Mouse (Mus musculus): ENCODE measurements around the gene Mcam.
A peak's percentile ranks its signal among the peaks of the same experiment; 100 is the strongest.

Gene Mcam

GRCm38 (mm10) chr9:44137846-44138245, 3.6 kb downstream of the Mcam start:
- DNase-seq = no peak

- no peak for DNase-seq
Measured at GRCm38 (mm10) chr9:44141951-44142350, 7.7 kb downstream of the Mcam start.

- DNase-seq = no peak
Measured at GRCm38 (mm10) chr9:44143421-44143820, 9.2 kb downstream of the Mcam start.

- peak; percentile 66 for DNase-seq
Measured at GRCm38 (mm10) chr9:44144023-44144717, 9.9 kb downstream of the Mcam start.

GRCm38 (mm10) chr9:44144718-44145060, 10.4 kb downstream of the Mcam start:
- no peak for DNase-seq

GRCm38 (mm10) chr9:44147290-44147689, 13.0 kb downstream of the Mcam start:
- DNase-seq = peak; percentile 45

GRCm38 (mm10) chr9:44159886-44160285, 25.6 kb downstream of the Mcam start:
- DNase-seq = no peak

- no peak for DNase-seq
Measured at GRCm38 (mm10) chr9:44168931-44169330, 34.7 kb downstream of the Mcam start.

GRCm38 (mm10) chr9:44170691-44171151, 36.5 kb downstream of the Mcam start:
- no peak for DNase-seq

GRCm38 (mm10) chr9:44175556-44175955, 41.3 kb downstream of the Mcam start:
- DNase-seq = peak; percentile 88

GRCm38 (mm10) chr9:44175957-44176356, 41.7 kb downstream of the Mcam start:
- DNase-seq = no peak

GRCm38 (mm10) chr9:44177405-44177804, 43.1 kb downstream of the Mcam start:
- DNase-seq = no peak

- peak; percentile 36 for DNase-seq
Measured at GRCm38 (mm10) chr9:44178389-44178788, 44.1 kb downstream of the Mcam start.

- no peak for DNase-seq
Measured at GRCm38 (mm10) chr9:44178811-44179210, 44.5 kb downstream of the Mcam start.

GRCm38 (mm10) chr9:44181537-44181936, 47.3 kb downstream of the Mcam start:
- DNase-seq = no peak

- DNase-seq = peak; percentile 63
Measured at GRCm38 (mm10) chr9:44182260-44182659, 48.0 kb downstream of the Mcam start.

- DNase-seq = no peak
Measured at GRCm38 (mm10) chr9:44188223-44188622, 54.0 kb downstream of the Mcam start.

GRCm38 (mm10) chr9:44191166-44191565, 56.9 kb downstream of the Mcam start:
- DNase-seq = no peak

- DNase-seq = no peak
Measured at GRCm38 (mm10) chr9:44192312-44192711, 58.0 kb downstream of the Mcam start.
